Mouse (Mus musculus) right cerebral cortex, postnatal 36 days (tissue): ENCODE data around the gene Fam129a.
"Not testable (repeated sequence)": the region's sequence is repeated elsewhere in the genome, so short reads cannot be mapped to it uniquely, and the experiment has no call there.

Source experiments
- DNase-seq, 2 experiments: peaks; one replicate each; pipeline ENCODE4 v3.0.0; 2022; ENCODE audit warnings: low spot score in 2 of 2, mixed read lengths in 1 of 2

Fam129a gene

DNA sequence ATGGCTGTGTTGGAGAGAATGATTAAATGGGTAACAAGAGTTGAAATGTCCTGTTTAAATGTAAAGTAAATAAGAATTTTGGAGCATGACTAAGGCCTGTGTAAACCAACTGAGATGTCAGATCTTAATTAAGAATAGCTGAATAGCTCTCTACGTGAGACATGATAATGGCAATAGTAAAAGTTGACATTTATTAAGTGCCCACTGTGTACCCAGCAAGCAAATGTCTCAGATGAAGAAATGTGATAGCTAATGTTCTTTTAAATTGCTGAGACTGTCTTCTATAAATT is 13.1 kb downstream of the Fam129a start:
- DNase-seq = no peak

DNA sequence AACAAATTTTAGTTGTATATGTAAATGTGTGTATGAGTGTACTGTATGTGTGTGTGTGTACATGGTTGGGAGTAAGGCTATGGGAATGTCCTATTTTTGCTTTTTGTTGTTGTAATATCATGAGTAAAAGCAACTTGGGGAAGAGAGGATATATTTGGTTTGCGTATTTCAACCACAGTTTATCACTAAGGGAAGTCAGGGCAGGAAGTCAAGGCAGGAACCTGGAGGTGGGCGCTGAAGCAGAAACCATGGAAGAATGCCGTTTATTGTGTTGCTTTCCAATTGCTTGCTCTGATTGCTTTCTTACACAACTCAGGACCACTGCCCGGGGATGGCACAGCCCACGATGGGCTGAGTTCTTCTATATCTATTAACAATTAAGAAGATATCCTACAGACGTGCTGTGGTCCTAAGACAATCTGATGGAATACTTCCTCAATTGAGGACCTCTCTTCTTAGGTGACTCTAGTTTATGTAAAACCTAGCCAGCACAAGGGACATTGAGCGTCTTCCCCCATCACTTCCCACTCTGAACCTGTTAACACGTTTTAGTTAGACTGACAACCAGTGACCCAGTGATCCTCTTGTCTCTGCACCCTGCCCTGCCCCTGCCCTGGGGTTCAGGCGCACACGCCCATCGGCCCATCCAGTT is 13.7 kb downstream of the Fam129a start:
- no peak for DNase-seq

DNA sequence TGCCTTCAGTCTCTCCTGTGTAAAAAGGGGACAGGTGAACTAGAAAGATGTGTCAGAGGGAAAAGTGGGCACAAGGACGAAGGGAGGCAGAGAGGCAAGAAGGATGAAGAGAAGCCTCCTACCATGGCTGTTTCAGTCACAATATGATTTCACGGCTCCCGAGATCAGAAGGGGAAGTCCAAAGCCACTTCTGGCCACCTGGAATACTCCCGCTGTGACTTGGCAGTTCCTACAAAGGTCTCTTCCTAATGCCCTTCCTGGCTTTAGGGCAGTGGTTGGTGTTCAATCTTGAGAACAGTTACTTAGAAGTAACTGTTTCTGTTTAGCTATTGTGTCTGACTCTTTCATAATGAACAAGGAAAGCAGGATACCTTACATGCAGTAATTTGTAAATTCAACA is 14.7 kb downstream of the Fam129a start:
- no peak for DNase-seq

DNA sequence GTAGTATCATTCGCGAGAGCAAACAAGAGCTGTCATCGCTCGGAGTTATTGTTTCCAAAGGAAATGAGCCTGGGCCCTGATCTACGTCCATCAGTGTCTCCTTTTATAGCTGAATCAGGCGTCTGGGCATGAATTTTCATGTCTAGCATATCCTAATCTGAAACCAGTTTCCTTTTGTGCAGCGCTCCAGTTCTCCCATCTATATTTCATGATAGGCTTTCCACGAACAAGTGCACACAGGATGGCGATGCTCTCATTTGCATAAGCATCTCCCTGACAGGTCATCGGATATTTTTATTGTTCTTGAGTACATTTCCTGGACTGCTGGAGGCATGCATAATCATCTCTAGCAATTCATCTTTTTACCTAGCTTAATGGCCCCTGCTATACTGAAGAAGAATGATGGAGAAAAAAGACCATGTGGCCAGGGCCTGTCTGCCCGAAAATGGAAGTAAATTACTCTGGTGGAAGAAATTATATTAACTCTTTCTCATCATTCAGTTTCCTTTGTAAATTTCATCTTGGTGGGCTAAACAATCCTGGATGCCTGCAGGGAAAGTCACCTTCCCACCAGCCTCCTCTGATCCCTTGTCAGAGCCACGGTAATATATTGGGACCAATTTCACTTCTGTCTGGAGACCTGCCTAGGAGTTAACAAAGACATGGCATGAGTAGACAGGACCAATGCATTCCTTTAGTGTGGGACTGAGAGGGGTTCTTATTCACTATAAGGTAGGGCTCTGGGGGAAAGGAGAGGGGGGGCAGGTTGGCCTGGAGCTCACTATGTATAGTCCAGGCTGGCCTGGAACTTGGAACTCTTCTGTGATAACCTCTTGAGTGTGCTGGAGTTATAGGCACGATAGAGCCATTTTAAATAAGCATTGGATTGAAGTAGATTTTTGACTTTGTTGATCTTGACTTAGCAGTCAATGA is 21.4 kb downstream of the Fam129a start:
- no peak for DNase-seq

DNA sequence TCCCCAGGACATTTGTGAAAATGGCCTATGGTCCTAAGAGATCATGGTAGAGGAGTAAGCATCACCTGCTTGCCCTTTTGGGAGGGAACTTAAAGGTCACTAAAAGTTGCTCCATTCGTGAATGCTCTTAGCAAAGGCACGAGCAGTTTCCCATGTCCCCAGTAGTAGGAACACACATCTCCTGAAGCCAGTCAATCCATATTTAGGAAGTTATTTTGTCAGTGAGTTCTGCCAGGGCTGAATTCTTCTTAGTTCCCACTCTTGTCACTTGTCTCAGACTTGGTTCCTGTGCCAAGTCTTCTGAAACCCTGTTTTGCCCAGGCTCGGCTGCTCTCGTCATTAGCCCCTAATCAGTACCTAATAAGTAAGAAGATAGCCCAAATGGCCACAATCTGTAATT is 23.9 kb downstream of the Fam129a start:
- no peak for DNase-seq

DNA sequence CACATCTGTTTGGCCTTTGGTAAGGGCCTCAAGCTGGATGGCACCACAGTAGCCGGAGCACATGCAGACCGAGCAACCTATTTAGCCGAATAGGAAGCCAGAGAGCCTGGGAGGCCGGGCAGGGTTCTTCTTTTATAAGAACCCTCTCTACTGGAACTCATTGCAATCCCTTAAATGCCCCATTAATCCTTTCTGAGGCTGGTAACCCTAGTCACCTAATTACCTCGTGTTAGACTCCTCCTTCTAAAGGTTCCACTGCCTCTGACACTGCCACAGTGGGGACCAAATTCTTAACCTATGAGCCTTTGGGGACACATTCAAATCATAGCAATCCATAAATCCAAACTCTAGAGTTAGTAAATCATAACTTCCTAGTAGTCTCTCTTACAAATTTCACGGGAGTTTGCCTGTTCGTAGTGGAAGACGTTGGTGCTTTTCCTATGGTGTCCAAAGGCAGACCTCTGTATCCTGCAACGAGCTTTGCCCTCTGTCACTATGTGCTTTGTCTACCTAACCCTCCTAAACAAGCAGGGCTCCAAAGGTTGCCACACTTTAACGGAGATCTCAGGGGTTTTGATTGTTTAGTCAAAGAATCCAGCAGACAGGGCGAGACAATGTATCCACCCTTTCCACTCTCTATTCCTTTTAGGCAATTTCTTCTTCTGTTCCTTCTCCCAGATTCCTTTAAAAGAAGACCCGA is 24.8 kb downstream of the Fam129a start:
- no peak for DNase-seq

DNA sequence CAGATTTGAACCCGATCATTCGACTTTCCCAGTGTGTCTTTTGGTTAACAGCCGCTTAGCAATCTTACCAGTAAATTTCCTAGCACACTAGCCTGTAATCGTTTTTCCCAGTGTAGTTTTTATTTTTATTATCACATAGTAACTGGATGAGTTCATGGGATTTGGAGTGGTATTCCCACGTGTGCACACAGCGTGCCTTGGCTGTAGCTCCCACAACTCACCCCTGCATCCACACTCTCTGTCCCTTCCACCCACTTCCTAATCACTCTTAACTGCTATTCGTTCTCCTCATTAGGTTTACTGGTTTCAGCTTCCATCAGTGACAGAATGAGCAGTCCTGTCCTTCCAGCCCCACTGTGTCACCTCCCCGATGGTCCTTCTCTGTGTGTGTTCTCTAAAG is 25.6 kb downstream of the Fam129a start:
- DNase-seq = no peak

DNA sequence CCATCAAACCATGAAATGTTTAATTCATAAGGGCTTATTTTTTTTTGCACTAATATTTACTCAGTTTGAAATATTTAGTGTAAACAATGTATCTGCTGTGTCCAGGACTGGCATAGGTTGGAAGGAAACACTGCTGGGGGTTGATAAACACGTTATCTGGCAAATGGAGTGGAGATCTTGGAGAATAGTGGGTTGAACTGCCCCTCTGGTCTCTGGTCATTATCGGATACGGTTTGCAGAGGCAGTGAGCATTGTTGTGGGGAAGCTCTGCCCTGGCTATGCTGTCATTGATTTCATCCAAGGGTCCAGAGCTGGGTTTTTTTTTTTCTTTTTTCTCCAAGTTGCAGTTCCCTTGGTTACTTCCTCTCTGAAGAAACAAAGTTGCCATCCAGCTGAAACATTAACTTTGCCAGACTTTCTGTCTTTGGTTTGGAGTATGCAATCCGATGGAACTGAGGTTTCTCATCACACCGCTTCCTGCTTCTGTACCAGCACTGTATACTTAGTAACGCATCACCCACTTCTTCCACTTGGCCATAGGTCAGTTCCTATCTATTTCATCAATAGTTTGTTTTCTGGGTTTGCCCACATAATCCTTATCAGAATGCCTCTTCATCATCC is 26.8 kb downstream of the Fam129a start:
- DNase-seq = no peak

DNA sequence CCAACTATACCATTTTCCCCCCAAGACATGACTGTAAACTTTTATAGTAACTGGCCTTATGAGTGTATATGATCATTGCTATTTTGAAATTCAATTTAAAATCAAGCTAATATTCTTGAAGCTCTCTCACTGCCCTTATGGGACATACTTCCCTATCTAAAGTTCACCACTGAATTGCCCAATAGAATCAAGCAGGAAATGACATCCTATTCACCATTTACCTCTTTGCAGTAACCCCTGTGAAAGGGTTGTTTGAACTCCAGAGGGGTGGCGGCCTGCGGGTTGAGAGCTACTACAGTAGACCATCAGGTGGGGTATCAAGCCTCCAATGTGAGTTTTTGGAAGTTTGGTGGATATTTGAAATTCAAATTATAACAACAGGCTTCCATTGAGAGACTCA is 27.9 kb downstream of the Fam129a start:
- no peak for DNase-seq

DNA sequence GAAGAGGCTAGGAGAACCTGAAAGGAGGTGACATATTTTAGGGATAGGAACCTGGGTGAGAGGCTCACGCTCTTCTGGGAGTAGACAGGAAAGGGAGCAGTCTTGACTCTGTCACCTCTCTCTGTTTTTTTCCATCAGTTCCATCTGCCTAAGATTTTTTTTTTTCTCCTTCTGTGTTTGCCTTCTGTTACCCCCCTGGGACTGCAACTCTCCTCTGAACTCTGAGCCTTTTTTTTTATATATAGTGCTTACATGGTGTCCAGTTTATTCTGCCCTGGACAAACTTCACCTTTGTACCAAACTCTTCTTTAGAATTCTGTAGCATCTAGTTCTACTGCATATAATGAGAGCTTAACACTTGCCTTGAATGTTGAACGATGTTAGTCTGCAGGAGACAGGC is 33.3 kb downstream of the Fam129a start:
- DNase-seq = no peak

DNA sequence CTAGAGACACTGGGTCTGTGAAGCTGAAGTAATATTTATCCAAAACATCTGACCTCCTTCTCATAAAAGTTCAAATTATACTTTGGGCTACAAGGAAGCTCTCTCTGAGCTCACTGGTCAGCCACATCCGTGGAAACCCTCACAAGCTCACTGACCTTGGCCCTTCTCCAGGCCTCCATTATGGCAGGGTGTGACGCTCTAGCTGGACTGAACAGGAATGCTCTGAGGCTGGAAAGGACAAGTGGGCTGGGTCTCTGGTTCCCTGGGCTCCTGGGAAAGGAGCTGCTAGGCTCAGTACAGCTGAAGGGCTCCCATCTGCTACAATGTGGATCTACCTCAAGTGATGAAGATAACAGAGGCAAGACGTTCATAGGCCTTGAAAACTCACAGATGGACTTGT is 37.0 kb downstream of the Fam129a start:
- DNase-seq = not testable (repeated sequence)

DNA sequence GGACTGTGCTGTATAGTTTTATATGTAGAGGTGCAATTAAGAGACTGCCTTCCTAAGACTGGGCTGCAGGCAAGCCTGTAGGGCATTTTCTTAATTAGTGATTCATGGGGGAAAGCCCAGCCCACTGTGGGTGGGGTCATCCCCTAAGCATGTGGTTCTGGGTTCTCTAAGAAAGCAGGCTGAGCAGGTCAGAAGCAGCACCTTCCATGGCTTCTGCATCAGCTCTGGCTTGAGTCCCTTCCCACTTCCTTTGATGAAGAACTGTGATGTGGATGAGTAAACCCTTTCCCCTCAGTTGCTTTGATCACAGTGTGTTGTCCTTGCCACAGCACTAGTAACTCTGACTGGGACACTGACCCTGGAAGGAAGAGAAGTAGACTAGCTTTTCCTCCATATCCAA is 39.6 kb downstream of the Fam129a start:
- no peak for DNase-seq

DNA sequence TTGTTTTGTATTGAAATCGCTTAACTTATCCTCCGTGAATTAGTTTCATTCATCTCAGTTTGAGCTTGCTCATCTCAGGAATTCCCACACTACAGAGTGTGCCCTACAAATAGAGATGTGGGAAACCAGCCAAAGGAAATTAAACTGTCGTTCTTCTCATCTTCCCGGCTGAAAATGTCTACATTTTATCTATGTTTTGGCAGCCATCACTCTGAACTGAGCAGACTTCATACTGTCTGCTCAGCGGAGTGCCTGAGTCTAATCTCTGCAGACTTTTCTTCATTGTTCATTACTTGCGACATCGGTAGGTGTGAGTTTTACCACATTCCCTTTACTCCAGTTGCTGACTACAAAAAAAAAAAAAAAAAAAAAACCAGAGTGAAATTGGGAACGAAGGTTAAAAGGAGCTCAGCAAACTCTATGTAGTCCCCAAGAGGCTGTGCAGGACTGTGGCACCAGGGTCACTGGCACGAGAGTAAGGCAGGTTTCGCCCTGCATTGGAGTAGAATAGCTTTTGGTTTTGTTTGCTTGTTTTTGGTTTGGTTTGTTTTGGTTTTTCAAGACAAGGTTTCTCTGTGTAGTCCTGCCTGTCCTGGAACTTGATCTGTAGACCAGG is 43.4 kb downstream of the Fam129a start:
- DNase-seq = no peak

DNA sequence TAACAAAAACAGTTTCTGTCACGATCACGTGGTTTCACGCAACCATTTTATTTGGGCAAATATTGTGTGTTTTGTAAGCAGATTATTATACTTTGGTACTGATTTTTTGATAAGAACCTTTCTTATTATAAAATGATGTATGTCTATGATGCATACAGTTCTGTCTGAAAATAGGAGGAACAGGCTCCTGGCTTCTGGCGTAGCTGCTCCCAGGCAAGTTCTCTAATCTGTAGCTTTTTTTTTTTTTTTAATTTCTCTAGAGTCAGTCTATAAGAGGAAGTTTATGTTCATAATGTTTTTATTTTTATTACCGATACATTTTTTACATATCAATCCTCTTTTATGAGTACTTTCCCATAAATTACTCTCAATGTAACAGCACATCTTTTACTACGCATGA is 44.6 kb downstream of the Fam129a start:
- DNase-seq = no peak

DNA sequence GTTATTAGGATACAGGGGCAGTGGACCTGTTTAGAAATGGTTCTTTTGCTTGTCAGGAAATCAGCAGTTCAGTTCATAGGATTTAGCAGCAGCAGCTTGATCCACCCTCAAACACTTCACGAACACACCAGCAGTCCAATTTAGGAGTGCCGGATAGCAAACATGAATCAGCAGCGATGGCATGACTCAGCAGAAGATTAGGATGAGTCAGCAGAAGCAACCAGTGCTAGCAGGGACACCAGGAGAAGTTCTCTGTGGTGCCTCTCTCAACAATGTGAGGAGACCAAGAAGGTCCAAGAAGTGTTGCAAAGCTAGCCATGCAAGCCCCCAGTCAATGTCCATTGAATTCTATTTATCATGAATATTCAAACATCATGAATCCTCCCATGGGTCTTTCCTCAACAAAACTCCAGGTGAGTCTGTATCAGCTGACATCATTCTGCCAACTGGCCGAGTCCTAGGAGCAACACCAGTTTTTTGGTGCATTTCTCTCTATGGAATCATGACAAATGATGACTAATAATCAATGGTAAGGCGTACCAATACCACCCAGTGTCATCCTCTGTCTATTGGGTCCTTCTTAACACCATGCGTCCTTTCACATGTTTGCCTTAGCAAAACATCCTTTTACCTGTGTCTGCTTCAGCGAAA is 45.7 kb downstream of the Fam129a start:
- DNase-seq = peak; percentile 9 to 30

DNA sequence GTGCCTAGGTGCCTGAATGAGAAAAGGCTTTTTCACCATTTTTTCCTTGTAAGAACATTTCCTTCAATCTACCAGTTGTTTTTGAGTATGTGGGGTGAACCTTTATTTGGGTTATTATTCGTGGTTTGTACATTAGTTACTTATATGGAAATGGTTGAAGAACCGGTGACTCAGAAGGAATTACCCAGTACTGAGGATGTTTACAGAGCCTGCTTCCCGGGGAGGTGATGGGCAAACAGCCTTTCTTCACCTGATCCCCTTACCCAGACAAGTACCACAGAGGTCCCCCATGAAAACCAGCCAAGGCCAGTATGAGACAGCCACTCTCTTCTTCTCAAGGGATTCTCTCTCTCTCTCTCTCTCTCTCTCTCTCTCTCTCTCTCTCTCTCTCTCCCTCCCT is 47.3 kb downstream of the Fam129a start:
- DNase-seq = no peak

DNA sequence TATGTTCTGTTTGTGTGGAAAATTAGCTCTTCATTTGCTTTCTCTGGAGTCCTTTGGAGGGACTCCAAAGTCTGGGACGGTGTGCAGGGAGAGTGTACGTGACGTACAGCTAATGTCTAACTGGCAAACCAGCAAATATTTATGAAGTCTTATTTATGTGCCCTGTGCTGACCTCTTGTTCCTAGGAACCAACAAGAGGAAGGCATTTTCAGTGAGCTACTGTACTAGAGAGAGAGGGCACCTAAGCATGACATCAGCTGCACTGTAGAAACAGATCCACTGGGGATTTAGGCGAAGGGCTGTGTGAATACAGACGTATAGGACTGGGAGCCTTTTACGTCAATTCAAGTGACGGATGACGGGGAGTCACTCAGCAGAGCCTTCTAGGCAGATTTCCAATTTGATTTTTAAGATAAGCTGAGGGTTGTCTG is 48.3 kb downstream of the Fam129a start:
- DNase-seq = no peak

DNA sequence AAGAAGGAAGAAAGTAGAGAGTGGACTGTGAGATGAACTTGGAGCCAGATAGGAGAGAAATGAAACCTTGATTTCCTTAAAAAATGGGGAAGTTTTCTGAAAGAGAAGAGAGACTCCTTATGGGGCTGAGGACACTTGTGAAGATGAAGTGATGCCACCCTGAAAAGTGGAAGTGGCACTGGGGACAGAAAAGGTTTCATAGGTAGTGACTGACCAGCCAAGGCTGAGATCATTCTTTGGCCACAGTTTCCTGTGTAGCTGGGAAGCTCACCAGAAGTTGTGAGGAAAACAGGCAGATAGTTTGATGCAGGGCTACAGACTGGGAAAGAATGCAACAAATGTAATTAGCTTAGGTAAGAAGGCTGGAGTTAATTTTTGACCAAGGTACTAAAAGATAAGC is 49.7 kb downstream of the Fam129a start:
- no peak for DNase-seq

DNA sequence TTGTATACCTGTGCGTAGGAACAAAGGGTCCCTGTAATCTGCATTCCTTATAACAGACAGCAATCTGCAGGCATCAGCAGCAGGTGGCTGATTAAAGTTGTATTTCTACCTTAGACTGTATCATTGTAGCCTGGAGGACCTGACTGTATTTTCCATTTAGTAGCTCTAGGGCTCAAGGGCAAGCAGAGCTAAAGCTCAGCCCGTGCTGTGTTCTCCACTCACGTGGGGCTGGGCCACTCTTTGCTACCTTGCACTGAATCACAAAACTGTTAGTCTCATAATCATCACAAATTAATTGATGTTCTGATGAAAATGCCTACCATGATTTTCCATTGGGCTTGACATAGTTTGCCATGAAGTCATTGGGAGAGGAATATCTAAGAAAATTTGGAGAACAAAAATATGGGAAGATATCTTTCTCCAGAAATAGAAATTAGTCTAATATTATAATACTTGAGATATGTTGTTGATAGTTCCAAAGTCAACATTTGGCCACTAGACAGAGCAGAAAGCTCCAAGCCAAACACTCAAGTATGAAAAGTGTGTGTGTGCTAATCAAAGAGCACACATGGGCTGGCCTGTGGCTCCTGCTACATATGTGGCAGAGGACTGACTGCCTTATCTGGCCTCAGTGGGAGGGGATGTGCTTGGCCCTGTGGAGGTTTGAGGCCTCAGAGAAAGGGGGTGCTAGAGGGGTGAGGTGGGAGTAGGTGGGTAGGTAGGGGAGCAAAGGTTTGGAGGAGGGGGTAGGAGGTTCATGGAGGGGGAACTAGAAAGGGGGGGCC is 53.6 kb downstream of the Fam129a start:
- DNase-seq = no peak

DNA sequence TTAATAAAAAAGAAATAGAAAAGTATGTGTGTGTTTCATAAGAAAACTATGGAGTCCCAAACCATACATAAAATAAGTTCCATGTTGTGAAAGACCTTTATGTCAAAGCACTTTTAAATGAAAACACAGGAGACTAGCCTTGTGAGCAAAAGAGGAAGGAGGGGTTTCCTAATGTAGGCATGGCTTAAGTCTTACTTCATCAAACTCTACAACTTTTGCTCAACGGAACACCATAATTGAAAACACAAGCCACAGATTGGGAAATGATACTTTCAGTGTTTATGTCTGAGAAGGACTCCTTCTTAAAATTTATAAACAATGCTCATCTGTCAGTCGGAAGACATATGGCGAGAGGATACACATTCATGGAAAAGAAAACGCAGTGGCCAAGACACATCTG is 54.3 kb downstream of the Fam129a start:
- no peak for DNase-seq

DNA sequence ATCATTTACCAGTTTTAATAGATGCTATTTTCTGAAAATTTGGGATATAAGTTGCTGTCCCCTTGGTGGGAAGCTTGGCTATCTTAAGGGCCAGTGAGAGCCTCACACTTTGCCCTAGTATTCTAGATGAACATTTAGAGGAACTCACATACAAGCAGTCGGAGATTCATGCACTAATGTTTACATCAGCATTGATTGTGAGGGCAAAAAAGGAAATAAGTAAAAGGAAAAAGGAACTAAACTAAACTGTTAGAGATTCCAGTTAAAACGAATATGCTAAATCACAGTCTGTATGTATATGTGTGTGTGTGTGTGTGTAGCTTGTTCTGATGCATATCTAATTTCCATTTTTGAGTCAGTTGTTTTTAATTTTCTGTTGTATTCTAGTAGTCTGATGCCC is 54.7 kb downstream of the Fam129a start:
- DNase-seq = no peak
